Mouse (Mus musculus) midbrain, embryonic 11.5 days (tissue): ENCODE measurements around the gene AC140267.1. TPM values are rescaled to one million over a fixed set of nuclear protein-coding genes. Genes with fewer than 3 reads are reported as not detected.

Experiments
- ATAC-seq: fragments of 200-750 bp; cut with Nextera tagmentation; 2 replicates; pipeline ENCODE4 v1.8.0; 2017; ENCODE audit warnings: moderate TSS enrichment, moderate library complexity; ENCODE audit not compliant: low FRiP score
- DNase-seq: peaks from one replicate; pipeline ENCODE4 v3.0.0; 2015; ENCODE audit warnings: low spot score; ENCODE audit errors: missing footprints
- H3K27ac ChIP-seq: fragments of 300-500 bp; sonication (generic); 2 replicates; pipeline ENCODE4 v1.5.1; 2014; ENCODE audit warnings: low read depth, low read length
- H3K27me3 ChIP-seq: fragments of 300-500 bp; sonication (generic); 2 replicates; pipeline ENCODE4 v1.6.1; 2014; ENCODE audit warnings: mild to moderate bottlenecking, low read length, moderate library complexity, mixed read lengths; ENCODE audit not compliant: control insufficient read depth, insufficient read depth
- H3K36me3 ChIP-seq: fragments of 300-500 bp; sonication (generic); 2 replicates; pipeline ENCODE4 v1.6.1; 2014; ENCODE audit warnings: mild to moderate bottlenecking, low read length, moderate library complexity, mixed read lengths; ENCODE audit not compliant: control insufficient read depth, insufficient read depth
- H3K4me1 ChIP-seq: fragments of 300-500 bp; sonication (generic); 2 replicates; pipeline ENCODE4 v1.6.1; 2014; ENCODE audit warnings: low read length; ENCODE audit not compliant: control insufficient read depth, insufficient read depth
- H3K4me2 ChIP-seq: fragments of 300-500 bp; sonication (generic); 2 replicates; pipeline ENCODE4 v1.6.1; 2014; ENCODE audit warnings: mild to moderate bottlenecking, moderate library complexity
- H3K4me3 ChIP-seq: fragments of 300-500 bp; sonication (generic); 2 replicates; pipeline ENCODE4 v1.5.1; 2014; ENCODE audit warnings: low read depth, low read length
- H3K9ac ChIP-seq: fragments of 300-500 bp; sonication (generic); 2 replicates; pipeline ENCODE4 v1.6.1; 2014; ENCODE audit warnings: low read length
- H3K9me3 ChIP-seq: fragments of 300-500 bp; sonication (generic); 2 replicates; pipeline ENCODE4 v1.6.1; 2016; ENCODE audit warnings: low read length; ENCODE audit not compliant: control insufficient read depth
- WGBS: fragments of 180-500 bp; shearing (Covaris S2); extraction: QIAGEN DNeasy Blood & Tissue Kit; methylation state at CpG from one replicate; pipeline ENCODE4 v1.1.7; 2014; 5-methylcytosine and 5-hydroxymethylcytosine counted together
- polyA plus RNA-seq: library from polyadenylated mRNA; unstranded; fragments of >200 nt; fragmentation: Nextera tagmentation; extraction: Ambion mirVana; gene quantifications from 2 replicates; pipeline ENCODE4 v1.2.1, GENCODE M21; 2014

AC140267.1 gene
- not detected in 2 replicates for polyA plus RNA-seq

DNA sequence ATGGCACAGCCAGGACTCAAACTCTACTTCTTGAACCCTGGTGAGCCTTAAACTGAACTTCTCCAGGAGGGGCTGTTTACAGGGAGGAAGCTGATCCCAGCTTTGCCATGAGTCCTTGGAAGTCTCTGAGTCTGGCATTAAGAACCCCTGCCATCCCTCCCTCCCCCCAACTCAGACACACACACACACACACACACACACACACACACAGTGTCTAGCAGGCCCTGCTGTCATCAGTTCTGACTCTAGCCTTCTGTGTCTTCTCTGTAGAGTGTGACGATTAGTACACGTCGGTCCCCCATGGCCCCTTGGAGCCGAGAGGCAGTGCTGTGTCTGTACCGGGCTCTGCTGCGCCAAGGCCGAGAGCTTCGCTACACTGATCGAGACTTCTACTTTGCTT is at the start of gene AC140267.1:
TSS of gene AC140267.1 (plus strand) at position 301 of the 400 bp plus-strand sequence.
- Histone ChIP-seq H3K4me1 (peaks cover 7% of the 10 kb centered on the region), H3K9me3 (no peaks in the 10 kb centered on the region), H3K4me2 (peak within 1 kb of the TSS; percentile 83), H3K27ac (no peak within 1 kb of the TSS), H3K27me3 (no peaks in the 10 kb centered on the region), H3K36me3 (peaks cover 13% of the 10 kb centered on the region; the same call in 1 of the 2 replicates), H3K9ac (peak within 1 kb of the TSS; percentile 87), H3K4me3 (peak within 1 kb of the TSS; percentile 88)
- ATAC-seq = no peak
- DNase-seq = no peak
- WGBS = 95% methylated on average over 9 of the region's 9 CpGs

DNA sequence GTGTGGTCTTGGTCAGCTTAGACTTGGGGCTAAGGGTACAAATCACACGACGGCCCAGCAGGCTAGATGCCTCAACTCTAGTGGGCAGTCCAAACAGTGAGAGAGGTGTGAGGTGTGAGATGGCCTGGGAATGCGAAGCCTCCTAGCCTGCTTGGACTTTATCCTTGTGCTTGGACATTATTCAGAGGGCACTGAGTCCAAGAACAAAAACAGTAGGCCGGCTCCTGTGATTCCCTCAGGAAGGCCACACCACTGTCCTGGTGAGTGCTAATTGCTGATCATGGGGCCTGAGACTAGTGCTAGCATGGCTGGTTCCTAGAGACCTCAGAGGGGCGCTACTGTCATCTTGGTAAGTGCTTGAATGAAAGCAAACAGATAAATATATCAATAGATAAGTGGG is 46.7 kb upstream of the AC140267.1 start:
- 82% methylated on average over 5 of the region's 5 CpGs for WGBS
- ATAC-seq (no peak), DNase-seq (peak; percentile 33)
- Histone ChIP-seq H3K4me3 (no peak overlapping the region), H3K4me2 (no peak overlapping the region), H3K27ac (no peak overlapping the region), H3K36me3 (no peaks in the 10 kb centered on the region), H3K27me3 (no peaks in the 10 kb centered on the region), H3K9ac (no peak overlapping the region), H3K9me3 (no peaks in the 10 kb centered on the region), H3K4me1 (peaks cover 2% of the 10 kb centered on the region; the same call in 1 of the 2 replicates)

DNA sequence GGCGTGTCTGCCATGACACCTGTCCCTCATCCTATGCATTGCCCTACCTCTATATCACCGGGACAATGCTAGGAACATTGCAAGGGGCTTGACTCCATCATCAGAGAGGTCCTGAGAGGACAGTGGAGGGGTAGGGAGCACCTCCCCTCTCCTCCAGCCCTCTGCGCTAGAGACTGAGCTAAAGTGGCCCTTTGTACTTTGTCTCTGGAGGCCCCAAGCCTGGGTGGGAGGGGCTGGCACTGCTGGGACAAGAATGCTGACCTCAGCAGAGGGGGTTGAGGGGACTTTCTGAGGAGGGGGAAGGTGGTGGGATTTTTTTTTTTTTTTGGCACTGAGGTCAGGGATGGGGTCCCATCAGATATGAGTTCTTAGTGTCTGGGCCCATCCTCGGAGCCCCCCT is 45.6 kb upstream of the AC140267.1 start:
- Histone ChIP-seq H3K36me3 (no peaks in the 10 kb centered on the region), H3K27me3 (no peaks in the 10 kb centered on the region), H3K9me3 (no peaks in the 10 kb centered on the region), H3K4me2 (no peak overlapping the region), H3K9ac (no peak overlapping the region), H3K4me3 (no peak overlapping the region), H3K27ac (no peak overlapping the region), H3K4me1 (peaks cover 2% of the 10 kb centered on the region; the same call in 1 of the 2 replicates)
- DNase-seq = peak; percentile 14
- 73% methylated on average over 4 of the region's 4 CpGs for WGBS
- ATAC-seq = no peak

DNA sequence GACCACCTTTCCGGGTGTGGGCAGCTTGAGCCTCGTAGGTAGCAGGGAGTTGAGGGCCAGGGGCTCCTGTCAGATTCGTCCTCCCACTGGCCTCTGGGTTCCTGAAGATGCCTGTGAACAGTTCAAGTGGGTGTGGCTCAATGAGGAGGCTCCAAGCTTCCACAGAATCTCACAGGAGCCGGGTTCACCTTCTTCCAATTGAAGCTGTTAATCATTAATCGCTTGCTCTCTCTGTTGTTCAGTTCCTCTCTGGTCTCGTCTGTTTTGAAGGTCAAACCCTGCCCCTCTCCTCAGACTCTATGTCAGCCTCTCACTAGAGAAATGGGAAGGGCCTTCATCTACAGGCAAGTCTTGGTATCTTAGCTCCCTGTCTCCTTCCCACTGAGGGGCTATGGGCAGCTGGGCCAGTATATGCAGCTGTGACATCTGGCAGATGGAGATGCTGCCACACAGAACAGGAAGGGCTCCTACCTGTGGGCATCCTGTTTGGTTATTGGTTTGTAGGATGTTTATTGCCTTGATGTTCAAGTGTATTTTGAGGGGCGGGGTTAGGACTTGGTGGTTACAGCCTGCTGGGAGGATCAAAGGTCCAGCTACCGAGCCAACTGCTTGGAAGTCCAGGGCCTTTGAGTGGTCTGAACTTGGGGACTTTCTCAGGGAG is 43.9 kb upstream of the AC140267.1 start:
- H3K27ac ChIP-seq = no peak overlapping the region
- no peak overlapping the region for H3K9ac ChIP-seq
- peaks cover 2% of the 10 kb centered on the region; the same call in 1 of the 2 replicates for H3K4me1 ChIP-seq
- DNase-seq = peak; percentile 10
- H3K9me3 ChIP-seq = no peaks in the 10 kb centered on the region
- no peaks in the 10 kb centered on the region for H3K36me3 ChIP-seq
- no peak overlapping the region for H3K4me2 ChIP-seq
- no peak for ATAC-seq
- H3K4me3 ChIP-seq = no peak overlapping the region
- 77% methylated on average over 8 of the region's 8 CpGs for whole genome bisulfite sequencing
- H3K27me3 ChIP-seq = no peaks in the 10 kb centered on the region

DNA sequence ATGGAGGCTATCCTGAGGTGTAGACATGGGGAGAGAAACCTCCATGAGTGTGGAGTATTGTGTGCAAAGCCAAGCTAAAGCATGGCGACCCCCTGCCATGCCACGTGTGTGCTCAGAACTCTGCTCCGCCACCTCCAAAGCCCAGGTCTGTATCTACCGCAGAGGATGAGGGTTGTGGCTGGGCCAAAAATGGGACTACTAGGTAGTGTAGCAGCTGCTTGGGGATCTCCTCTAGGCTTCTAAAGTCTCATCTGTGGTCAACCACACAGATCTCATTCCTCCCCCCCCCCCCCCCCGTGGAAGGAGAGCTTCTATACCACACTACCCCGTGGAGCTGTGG is 43.4 kb upstream of the AC140267.1 start:
- Histone ChIP-seq H3K27me3 (no peaks in the 10 kb centered on the region), H3K4me3 (no peak overlapping the region), H3K27ac (no peak overlapping the region), H3K4me2 (no peak overlapping the region), H3K4me1 (peaks cover 2% of the 10 kb centered on the region; the same call in 1 of the 2 replicates), H3K36me3 (no peaks in the 10 kb centered on the region), H3K9ac (no peak overlapping the region), H3K9me3 (no peaks in the 10 kb centered on the region)
- DNase-seq (no peak), ATAC-seq (no peak)
- WGBS = 86% methylated on average over 6 of the region's 6 CpGs

DNA sequence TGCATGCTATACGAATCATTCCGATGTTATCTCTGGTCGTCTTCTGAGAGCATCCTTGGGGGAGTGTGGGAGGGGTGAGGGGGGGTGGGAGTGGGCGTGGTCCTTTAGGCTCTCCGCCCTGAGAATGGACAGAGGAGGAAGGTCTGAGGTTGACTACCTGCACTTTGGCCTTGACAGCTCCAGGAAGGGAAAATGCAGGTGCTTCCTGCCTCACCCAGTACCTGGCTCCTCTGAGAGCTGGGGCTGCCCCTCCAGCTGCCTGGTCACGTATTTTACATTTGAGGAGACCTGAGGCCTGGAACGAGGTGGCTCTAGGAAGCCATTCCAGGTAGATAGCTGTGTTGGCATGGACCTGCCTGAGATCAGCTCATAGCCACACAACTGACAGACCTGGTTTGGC is 42.8 kb upstream of the AC140267.1 start:
- ATAC-seq (no peak), DNase-seq (peak; percentile 44)
- Histone ChIP-seq H3K27ac (no peak overlapping the region), H3K27me3 (no peaks in the 10 kb centered on the region), H3K4me1 (peaks cover 2% of the 10 kb centered on the region; the same call in 1 of the 2 replicates), H3K9me3 (no peaks in the 10 kb centered on the region), H3K4me2 (no peak overlapping the region), H3K36me3 (no peaks in the 10 kb centered on the region), H3K4me3 (no peak overlapping the region), H3K9ac (no peak overlapping the region)
- WGBS = 89% methylated on average over 7 of the region's 7 CpGs

DNA sequence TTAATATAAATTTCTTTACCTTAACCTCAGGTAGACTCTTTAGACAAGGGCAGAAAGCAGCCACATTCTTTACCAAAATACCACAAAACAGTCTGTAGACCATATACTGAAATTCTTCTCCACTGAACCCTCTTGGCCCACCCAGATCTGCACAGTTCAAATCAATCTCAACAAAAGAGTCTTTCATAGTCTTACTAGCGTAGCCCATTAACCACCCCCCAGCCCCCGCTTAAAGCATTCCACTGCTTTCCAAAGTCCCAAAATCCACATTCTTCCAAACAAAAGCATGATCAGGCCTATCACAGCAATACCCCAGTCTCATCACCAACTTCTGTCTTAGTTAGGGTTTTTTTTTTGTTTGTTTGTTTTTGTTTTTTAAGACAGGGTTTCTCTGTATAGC is 36.1 kb upstream of the AC140267.1 start:
- H3K4me1 ChIP-seq = no peaks in the 10 kb centered on the region
- no peak overlapping the region for H3K27ac ChIP-seq
- H3K36me3 ChIP-seq = no peaks in the 10 kb centered on the region
- no peak overlapping the region for H3K9ac ChIP-seq
- no peaks in the 10 kb centered on the region for H3K27me3 ChIP-seq
- DNase-seq (no peak), ATAC-seq (no peak)
- H3K4me2 ChIP-seq = no peak overlapping the region
- H3K4me3 ChIP-seq = no peak overlapping the region
- H3K9me3 ChIP-seq = no peaks in the 10 kb centered on the region
- 68% methylated on average over 2 of the region's 2 CpGs for WGBS

DNA sequence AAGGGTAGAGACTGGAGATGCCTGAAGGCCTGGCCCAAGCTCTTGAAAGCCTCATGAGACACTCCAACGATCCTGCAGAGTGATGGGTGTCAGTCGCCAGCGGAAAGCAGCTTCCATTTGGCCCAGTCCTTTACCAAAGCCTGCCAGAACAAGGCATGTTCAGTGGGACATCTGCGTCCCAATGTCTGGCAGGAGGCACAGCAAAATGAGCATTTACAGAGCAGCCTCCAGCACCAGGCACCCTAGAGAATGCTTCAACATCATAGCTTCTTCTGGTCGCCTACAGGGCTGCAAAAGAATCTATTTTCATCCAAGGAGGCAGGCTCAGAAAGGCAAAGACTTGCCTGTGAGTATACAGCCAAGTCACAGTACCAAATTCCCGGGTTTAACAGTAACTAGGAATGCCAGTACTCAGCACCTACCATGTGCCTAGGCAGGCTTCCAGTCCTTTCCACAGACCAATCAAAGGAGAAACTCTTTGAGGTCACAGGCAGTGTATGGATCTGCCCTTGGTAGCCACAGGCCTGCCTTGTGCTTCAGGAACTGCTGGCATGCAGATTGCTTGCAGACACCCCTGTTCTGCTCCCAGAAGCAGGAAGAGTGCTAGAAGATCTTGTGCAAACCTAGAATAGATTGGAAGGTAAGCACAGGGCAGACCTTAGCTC is 33.4 kb upstream of the AC140267.1 start:
- ATAC-seq = no peak
- 86% methylated on average over 6 of the region's 6 CpGs for WGBS

DNA sequence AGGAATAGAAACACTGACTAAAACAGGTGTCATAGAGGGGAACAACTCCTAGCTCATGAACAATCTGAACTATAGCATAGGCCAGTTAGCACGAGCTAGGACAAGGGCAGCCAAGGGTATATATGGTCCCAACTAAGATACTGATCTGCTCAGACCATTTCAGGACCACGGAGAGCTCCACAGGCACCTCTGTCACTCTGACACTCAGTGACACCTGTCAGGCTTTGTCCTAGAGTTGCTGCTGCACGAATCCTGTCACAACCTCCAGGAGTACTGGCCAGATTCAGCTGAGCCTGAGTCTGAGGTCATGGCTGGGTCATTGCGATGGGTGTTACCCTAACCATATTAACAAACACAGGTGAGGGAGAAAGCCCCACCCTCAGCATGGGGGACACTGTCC is 32.2 kb upstream of the AC140267.1 start:
- no peaks in the 10 kb centered on the region for H3K9me3 ChIP-seq
- no peak for ATAC-seq
- H3K4me2 ChIP-seq = no peak overlapping the region
- peaks cover 1% of the 10 kb centered on the region; the same call in 1 of the 2 replicates for H3K4me1 ChIP-seq
- H3K36me3 ChIP-seq = no peaks in the 10 kb centered on the region
- no peak overlapping the region for H3K27ac ChIP-seq
- no peak overlapping the region for H3K9ac ChIP-seq
- WGBS = 42% methylated on average over 4 of the region's 4 CpGs
- H3K4me3 ChIP-seq = no peak overlapping the region
- peak; percentile 75 for DNase-seq
- H3K27me3 ChIP-seq = no peaks in the 10 kb centered on the region

More for the DNA sequence above, 33.4 kb upstream of the AC140267.1 start:
- no peaks in the 10 kb centered on the region for H3K27me3 ChIP-seq
- no peaks in the 10 kb centered on the region for H3K9me3 ChIP-seq
- H3K4me2 ChIP-seq = no peak overlapping the region
- no peak overlapping the region for H3K9ac ChIP-seq
- H3K27ac ChIP-seq = no peak overlapping the region
- no peaks in the 10 kb centered on the region for H3K4me1 ChIP-seq
- DNase-seq = peak; percentile 10
- H3K36me3 ChIP-seq = no peaks in the 10 kb centered on the region
- H3K4me3 ChIP-seq = no peak overlapping the region
